Mouse (Mus musculus) liver, adult 2 months (tissue): Measurements from ENCODE around the gene Il4. TPM values are rescaled to one million over a fixed set of nuclear protein-coding genes. Genes with fewer than 3 reads are reported as not detected.

ENCODE experiments used
- DNase-seq: peaks from one replicate; pipeline ENCODE4 v3.0.0-alpha.2; 2011; ENCODE audit warnings: low read depth, low spot score; ENCODE audit errors: extremely low read depth
- H3K27ac ChIP-seq: fragments of 200-500 bp; replicated peaks from 2 replicates; pipeline ENCODE4 v1.5.1; 2012; ENCODE audit warnings: low read depth, mild to moderate bottlenecking, control low read depth, inconsistent platforms, low read length; ENCODE audit not compliant: insufficient read depth
- H3K27me3 ChIP-seq: fragments of 200-500 bp; 2 replicates; pipeline ENCODE4 v1.6.1; 2012; ENCODE audit warnings: mild to moderate bottlenecking, moderate library complexity, low read length, inconsistent platforms; ENCODE audit not compliant: control insufficient read depth, insufficient read depth
- H3K36me3 ChIP-seq: fragments of 200-500 bp; 2 replicates; pipeline ENCODE4 v1.6.1; 2012; ENCODE audit warnings: low read length, inconsistent platforms; ENCODE audit not compliant: control insufficient read depth, insufficient read depth
- H3K4me1 ChIP-seq: fragments of 200-500 bp; 2 replicates; pipeline ENCODE4 v1.6.1; 2011; ENCODE audit warnings: low read length; ENCODE audit not compliant: control insufficient read depth, insufficient read depth
- H3K4me3 ChIP-seq: fragments of 200-500 bp; 2 replicates; pipeline ENCODE4 v1.5.1; 2011; ENCODE audit warnings: low read depth, mild to moderate bottlenecking, control low read depth, low read length, moderate library complexity; ENCODE audit not compliant: insufficient read depth
- H3K79me2 ChIP-seq: fragments of 200-500 bp; 2 replicates; pipeline ENCODE4 v1.6.1; 2012; ENCODE audit warnings: inconsistent platforms, mild to moderate bottlenecking, low read length, moderate library complexity; ENCODE audit not compliant: control insufficient read depth, insufficient read depth
- H3K9ac ChIP-seq: fragments of 200-500 bp; 2 replicates; pipeline ENCODE4 v1.6.1; 2012; ENCODE audit warnings: low read depth, mild to moderate bottlenecking, control low read depth, inconsistent platforms, low read length
- CTCF ChIP-seq: fragments of 200-500 bp; IDR thresholded peaks from 2 replicates; pipeline ENCODE4 v1.5.1; 2011; ENCODE audit warnings: low read depth, low read length, control low read depth
- POLR2A ChIP-seq: fragments of 200-500 bp; IDR thresholded peaks from 2 replicates; pipeline ENCODE4 v1.6.1; 2011; ENCODE audit warnings: low read length, control low read depth; ENCODE audit not compliant: insufficient read depth; ENCODE audit errors: extremely low read depth
- WGBS: fragments of 180-500 bp; shearing (Covaris S2); methylation state at CpG from one replicate; pipeline ENCODE4 v1.1.7; 2018; 5-methylcytosine and 5-hydroxymethylcytosine counted together
- polyA plus RNA-seq: library from polyadenylated mRNA; depleted of rRNA; stranded (reverse); fragments of >200 nt; gene quantifications from 2 replicates; pipeline ENCODE4 v1.2.3, GENCODE M21; 2012; rRNA removed
- total RNA-seq: library from RNA; depleted of rRNA; stranded (reverse); fragments of >200 nt; gene quantifications from 2 replicates; pipeline ENCODE4 v1.2.3, GENCODE M21; 2014; rRNA removed

Il4 gene
- not detected in 2 replicates for total RNA-seq
- polyA plus RNA-seq = 0.17 TPM in 1 of 2 replicates, not detected in the other

DNA sequence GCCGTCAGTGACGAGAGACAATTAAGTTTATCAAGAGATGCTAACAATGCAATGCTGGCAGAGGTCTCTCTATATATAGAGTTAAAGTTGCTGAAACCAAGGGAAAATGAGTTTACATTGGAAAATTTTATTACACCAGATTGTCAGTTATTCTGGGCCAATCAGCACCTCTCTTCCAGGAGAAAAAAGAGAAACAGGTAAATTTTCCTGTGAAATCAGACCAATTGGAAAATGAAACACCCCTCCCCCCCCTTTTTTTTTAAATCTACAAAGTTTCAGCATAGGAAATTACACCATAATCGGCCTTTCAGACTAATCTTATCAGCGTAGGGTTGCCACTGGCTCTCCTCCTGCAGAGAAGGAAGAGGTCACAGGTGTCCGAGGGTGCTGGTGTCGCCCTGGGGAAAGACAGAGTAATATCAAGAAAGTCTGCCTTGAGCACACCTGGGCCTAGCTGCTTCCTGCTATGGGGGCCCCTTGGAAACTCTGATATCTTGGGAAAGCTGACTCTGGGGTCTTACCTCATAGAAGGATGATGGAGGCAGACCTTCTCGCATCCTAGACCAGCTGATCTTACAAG, at the start of gene Il4:
Il4 (minus strand) TSS at position 51 of the 580 bp plus-strand sequence.
- Histone ChIP-seq H3K27ac (no peak within 1 kb of the TSS), H3K27me3 (no peaks in the 10 kb centered on the region), H3K36me3 (no peaks in the 10 kb centered on the region), H3K9ac (no peak within 1 kb of the TSS), H3K79me2 (no peaks in the 10 kb centered on the region), H3K4me3 (no peak within 1 kb of the TSS), H3K4me1 (no peaks in the 10 kb centered on the region)
- 75% methylated on average over 7 of the region's 7 CpGs for WGBS
- no peak for TF ChIP-seq POLR2A
- no peak for DNase-seq

GRCm38 (mm10) chr11:53664091-53664490, 45.6 kb upstream of the Il4 start:
- TF ChIP-seq POLR2A = no peak
- TF ChIP-seq CTCF = no peak
- H3K36me3 ChIP-seq = peaks cover 25% of the 10 kb centered on the region
- peak; percentile 41 for DNase-seq

GRCm38 (mm10) chr11:53662794-53663674, 44.6 kb upstream of the Il4 start:
- Histone ChIP-seq H3K9ac (no peak overlapping the region), H3K27me3 (no peaks in the 10 kb centered on the region), H3K4me3 (no peak overlapping the region), H3K27ac (no peak overlapping the region), H3K36me3 (peaks cover 17% of the 10 kb centered on the region), H3K79me2 (0 out of 2 replicates have a peak, but pooled peaks cover 2% of the 10 kb centered on the region), H3K4me1 (no peaks in the 10 kb centered on the region)
- 73% methylated on average over 14 of the region's 14 CpGs for WGBS
- no peak for DNase-seq
- TF ChIP-seq POLR2A (no peak), CTCF (no peak)

More at GRCm38 (mm10) chr11:53664091-53664490, 45.6 kb upstream of the Il4 start:
- no peaks in the 10 kb centered on the region for H3K27me3 ChIP-seq
- WGBS = 70% methylated on average over 5 of the region's 5 CpGs
- H3K79me2 ChIP-seq = 0 out of 2 replicates have a peak, but pooled peaks cover 2% of the 10 kb centered on the region
- H3K9ac ChIP-seq = no peak overlapping the region
- H3K4me1 ChIP-seq = no peaks in the 10 kb centered on the region
- no peak overlapping the region for H3K27ac ChIP-seq
- H3K4me3 ChIP-seq = no peak overlapping the region

DNA sequence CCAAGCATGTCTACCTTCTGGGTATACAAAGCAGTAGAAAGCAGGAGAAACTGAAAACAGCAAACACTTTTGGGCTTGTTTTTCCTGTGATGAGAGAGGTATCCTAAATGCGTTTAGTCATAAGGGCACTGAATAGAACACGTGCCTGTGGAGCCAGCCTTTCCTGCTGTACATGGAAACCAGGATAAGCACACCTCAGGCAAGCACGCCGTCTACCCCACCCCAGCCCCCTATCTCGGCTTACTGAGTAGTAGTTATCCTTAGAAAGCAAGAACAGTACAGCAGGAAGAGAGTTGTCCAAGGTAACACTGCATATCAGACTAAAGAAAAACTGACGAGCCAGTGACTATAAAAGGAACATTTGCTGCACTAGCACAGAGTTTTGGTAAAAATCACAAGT, 39.4 kb upstream of the Il4 start:
- Histone ChIP-seq H3K27me3 (no peaks in the 10 kb centered on the region), H3K9ac (no peak overlapping the region), H3K27ac (no peak overlapping the region), H3K36me3 (peaks cover 5% of the 10 kb centered on the region), H3K4me3 (no peak overlapping the region), H3K4me1 (no peaks in the 10 kb centered on the region), H3K79me2 (0 out of 2 replicates have a peak, but pooled peaks cover 2% of the 10 kb centered on the region)
- TF ChIP-seq CTCF = no peak
- DNase-seq = no peak
- 90% methylated on average over 6 of the region's 6 CpGs for WGBS

DNA sequence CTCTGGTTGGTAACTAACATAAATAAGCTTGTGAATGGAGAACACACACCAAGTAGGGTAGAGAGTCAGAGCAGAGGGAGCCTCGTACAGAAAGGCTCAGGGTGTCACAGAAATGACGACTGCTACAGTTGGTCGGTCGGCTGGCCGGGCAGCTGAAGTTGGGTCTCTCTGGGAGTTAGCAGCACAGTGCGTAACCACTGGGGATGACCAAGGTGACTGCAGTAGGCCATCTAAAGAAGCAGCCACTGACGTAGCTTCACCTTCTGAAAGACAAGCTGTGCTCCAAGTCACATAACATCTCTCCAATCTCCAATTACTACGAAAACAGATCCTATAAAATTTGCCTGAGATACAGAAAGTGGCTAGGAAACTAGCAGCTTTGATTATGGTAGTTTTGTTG, 38.9 kb upstream of the Il4 start:
- 0 out of 2 replicates have a peak, but pooled peaks cover 2% of the 10 kb centered on the region for H3K79me2 ChIP-seq
- DNase-seq = no peak
- H3K36me3 ChIP-seq = peaks cover 4% of the 10 kb centered on the region
- no peaks in the 10 kb centered on the region for H3K27me3 ChIP-seq
- WGBS = 96% methylated on average over 8 of the region's 8 CpGs
- H3K9ac ChIP-seq = no peak overlapping the region
- no peak overlapping the region for H3K4me3 ChIP-seq
- TF ChIP-seq CTCF = no peak
- TF ChIP-seq POLR2A = no peak
- H3K4me1 ChIP-seq = no peaks in the 10 kb centered on the region
- no peak overlapping the region for H3K27ac ChIP-seq
